Mouse (Mus musculus) adrenal gland, postnatal 14 days (tissue): ENCODE data around the gene Gabra4. TPM values are rescaled to one million over a fixed set of nuclear protein-coding genes. Genes with fewer than 3 reads are reported as not detected.
"Not testable (repeated sequence)": the region's sequence is repeated elsewhere in the genome, so short reads cannot be mapped to it uniquely, and the experiment has no call there.

Source experiments
- DNase-seq: peaks from one replicate; pipeline ENCODE4 v3.0.0; 2021; ENCODE audit warnings: mixed read lengths
- long read RNA-seq, 2 experiments: library from polyadenylated mRNA; stranded (forward); transcript quantifications; one replicate each; pipeline ENCODE4 v2.0.0; 2021
- total RNA-seq: library from RNA; stranded (reverse); gene quantifications from 2 replicates; pipeline ENCODE4 v1.2.3, GENCODE M21; 2021

Gabra4 gene
- 0.11 and 0.23 TPM in 2 replicates for total RNA-seq
- long read RNA-seq, experiment 1 = 0 reads
- long read RNA-seq, experiment 2 = 0 reads

- DNase-seq = peak; percentile 30
Measured at GRCm38 (mm10) chr5:71658115-71658497, at the start of gene Gabra4. TSS of gene Gabra4 (minus strand) at chr5:71658308.

- no peak for DNase-seq
Measured at GRCm38 (mm10) chr5:71701273-71701614, 43.1 kb upstream of the Gabra4 start.

- DNase-seq = peak; percentile 65
Measured at GRCm38 (mm10) chr5:71700468-71701272, 42.6 kb upstream of the Gabra4 start.

- DNase-seq = peak; percentile 56
Measured at GRCm38 (mm10) chr5:71699696-71700467, 41.8 kb upstream of the Gabra4 start.

GRCm38 (mm10) chr5:71665593-71665992, 7.5 kb upstream of the Gabra4 start:
- no peak for DNase-seq

GRCm38 (mm10) chr5:71657482-71658114, 510 bp downstream of the Gabra4 start, which contains the start of gene Gabrb1:
TSS of gene Gabrb1 (plus strand) at chr5:71658113.
- DNase-seq = peak; percentile 34

GRCm38 (mm10) chr5:71656771-71657170, 1.3 kb downstream of the Gabra4 start:
- no peak for DNase-seq

GRCm38 (mm10) chr5:71654056-71654455, 4.1 kb downstream of the Gabra4 start:
- DNase-seq = no peak

GRCm38 (mm10) chr5:71648108-71648507, 10.0 kb downstream of the Gabra4 start:
- DNase-seq = no peak

GRCm38 (mm10) chr5:71639804-71640203, 18.3 kb downstream of the Gabra4 start:
- no peak for DNase-seq

GRCm38 (mm10) chr5:71627820-71628219, 30.3 kb downstream of the Gabra4 start:
- DNase-seq = no peak

- no peak for DNase-seq
Measured at GRCm38 (mm10) chr5:71616734-71617133, 41.4 kb downstream of the Gabra4 start.

- DNase-seq = no peak
Measured at GRCm38 (mm10) chr5:71614311-71614710, 43.8 kb downstream of the Gabra4 start.

GRCm38 (mm10) chr5:71608735-71609134, 49.4 kb downstream of the Gabra4 start:
- DNase-seq = no peak

GRCm38 (mm10) chr5:71606907-71607306, 51.2 kb downstream of the Gabra4 start:
- no peak for DNase-seq

- DNase-seq = no peak
Measured at GRCm38 (mm10) chr5:71604128-71604690, 53.9 kb downstream of the Gabra4 start.

- no peak for DNase-seq
Measured at GRCm38 (mm10) chr5:71595321-71595720, 62.8 kb downstream of the Gabra4 start.

- no peak for DNase-seq
Measured at GRCm38 (mm10) chr5:71593745-71594255, 64.3 kb downstream of the Gabra4 start.

GRCm38 (mm10) chr5:71571646-71572237, 86.4 kb downstream of the Gabra4 start:
- no peak for DNase-seq

GRCm38 (mm10) chr5:71548079-71548478, 110.0 kb downstream of the Gabra4 start, which contains the start of gene Cox7b2:
TSS of gene Cox7b2 (minus strand) at chr5:71548205.
- DNase-seq = no peak

GRCm38 (mm10) chr5:71545554-71545953, 112.6 kb downstream of the Gabra4 start:
- DNase-seq = peak; percentile 49

- DNase-seq = not testable (repeated sequence)
Measured at GRCm38 (mm10) chr5:71525486-71525885, 132.6 kb downstream of the Gabra4 start.
